Mouse (Mus musculus): Measurements from ENCODE around the gene Uso1. TPM values are rescaled to one million over a fixed set of nuclear protein-coding genes. Genes with fewer than 3 reads are reported as not detected.
A peak's percentile ranks its signal among the peaks of the same experiment; 100 is the strongest.

Gene Uso1
- polyA plus RNA-seq, 1 experiment from 2014 or later: 28.1 TPM

DNA sequence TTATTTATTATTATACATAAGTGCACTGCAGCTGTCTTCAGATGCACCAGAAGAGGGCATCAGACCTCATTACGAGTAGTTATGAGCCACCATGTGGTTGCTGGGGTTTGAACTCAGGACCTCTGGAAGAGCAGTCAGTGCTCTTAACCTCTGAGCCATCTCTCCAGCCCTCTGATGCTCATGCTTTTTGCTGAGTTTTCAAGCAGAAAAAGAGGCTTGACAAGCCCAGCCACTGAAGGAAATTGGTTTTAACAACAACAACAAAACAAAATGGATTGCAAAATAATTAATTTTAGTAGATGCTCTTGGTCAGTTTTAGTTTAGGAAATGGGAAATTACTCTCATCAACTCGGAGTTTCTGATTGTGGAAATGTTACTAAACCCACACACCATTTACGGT, 2.8 kb upstream of the Uso1 start:
- 82% methylated on average over 3 of the region's 3 CpGs for WGBS
- no peak for TF ChIP-seq CTCF (IDR thresholded peaks at IDR 0.05; ENCODE audit: low read depth)

DNA sequence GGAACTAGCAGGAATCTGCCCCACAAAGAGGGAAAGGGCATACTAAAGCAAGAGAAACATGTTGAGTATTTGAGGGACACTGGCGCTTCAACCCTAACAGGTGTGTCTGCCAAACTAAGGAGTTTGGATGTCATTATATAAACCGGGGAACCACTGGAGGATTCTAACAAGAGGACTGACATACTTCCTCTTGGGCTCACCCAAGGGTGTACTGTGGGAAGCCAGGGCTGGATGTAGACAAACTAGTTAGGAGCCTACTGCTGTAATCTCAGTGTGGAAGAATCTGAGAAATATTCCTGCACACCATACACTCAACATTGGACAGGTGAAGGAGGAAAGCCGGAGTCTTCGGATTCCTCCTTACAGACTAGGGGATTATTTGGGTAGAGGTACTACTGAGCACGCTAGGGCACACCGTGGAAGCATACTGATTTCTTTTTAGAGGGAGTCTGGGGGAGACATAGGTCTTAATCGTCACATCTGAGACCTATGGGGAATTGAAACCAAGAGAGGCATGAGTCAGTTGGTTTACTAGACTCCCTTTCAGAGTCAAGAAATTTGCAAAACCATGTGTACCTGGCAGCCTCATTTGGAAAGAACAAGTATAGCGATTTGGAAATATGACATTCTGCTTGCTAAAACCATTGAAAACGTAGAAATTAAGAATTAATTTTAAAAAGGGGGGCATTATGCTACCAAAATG, 1.1 kb upstream of the Uso1 start:
- Histone ChIP-seq H3K36me3 (ENCODE audit: insufficient read depth) (no peaks in the 10 kb centered on the region), H3K9me3 (ENCODE audit: low read depth, low read length) (no peaks in the 10 kb centered on the region), H3K4me2 (peak overlapping the region; percentile 84), H3K4me1 (ENCODE audit: insufficient read depth) (peaks cover 11% of the 10 kb centered on the region), H3K27me3 (ENCODE audit: insufficient read depth, low read length) (no peaks in the 10 kb centered on the region), H3K27ac (ENCODE audit: low read depth) (no peak overlapping the region), H3K4me3 (ENCODE audit: low read depth, low read length) (peak overlapping the region; percentile 88), H3K9ac (peak overlapping the region; percentile 53; the same call in 1 of the 2 replicates)
- TF ChIP-seq CTCF (IDR thresholded peaks at IDR 0.05; ENCODE audit: low read depth): no peak
- ATAC-seq (ENCODE audit: insufficient read depth): no peak
- WGBS: 56% methylated on average over 9 of the region's 9 CpGs
- no peak for DNase-seq

More for the DNA sequence above, 2.8 kb upstream of the Uso1 start:
- no peaks in the 10 kb centered on the region for H3K9me3 ChIP-seq (ENCODE audit: low read depth, low read length)
- H3K27me3 ChIP-seq (ENCODE audit: insufficient read depth, low read length): no peaks in the 10 kb centered on the region
- no peaks in the 10 kb centered on the region for H3K36me3 ChIP-seq (ENCODE audit: insufficient read depth)
- no peak overlapping the region for H3K27ac ChIP-seq (ENCODE audit: low read depth)
- no peak overlapping the region for H3K9ac ChIP-seq
- H3K4me2 ChIP-seq: no peak overlapping the region
- H3K4me3 ChIP-seq (ENCODE audit: low read depth, low read length): no peak overlapping the region
- H3K4me1 ChIP-seq (ENCODE audit: insufficient read depth): peaks cover 11% of the 10 kb centered on the region
- DNase-seq (no peak), ATAC-seq (ENCODE audit: insufficient read depth) (no peak)

DNA sequence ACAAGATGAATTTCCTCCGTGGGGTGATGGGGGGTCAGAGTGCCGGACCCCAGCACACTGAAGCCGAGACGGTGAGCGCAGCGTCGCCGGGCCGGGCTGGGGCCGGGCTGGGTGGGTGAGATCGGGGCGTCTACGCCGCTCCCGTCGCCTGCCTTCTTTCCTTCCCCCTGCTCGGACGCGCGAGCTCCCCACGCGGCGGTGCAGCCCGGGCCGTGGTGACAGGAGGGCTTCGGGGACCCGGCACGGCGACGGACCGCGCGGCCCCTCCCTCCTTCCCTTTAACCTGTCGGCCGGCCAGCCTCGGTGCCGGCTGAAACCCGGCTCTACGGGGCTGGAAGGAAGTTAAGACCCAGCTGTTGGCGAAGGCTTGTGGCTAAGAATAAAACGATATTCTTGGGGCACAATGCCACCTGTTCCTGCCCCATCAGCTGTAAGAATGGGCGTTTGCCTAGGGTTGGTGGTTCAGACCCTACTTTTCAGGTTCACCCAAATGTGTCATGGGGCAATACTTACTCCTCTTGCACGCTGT, 419 bp downstream of the Uso1 start:
- peak overlapping the region; percentile 70; the same call in 1 of the 2 replicates for H3K27ac ChIP-seq (ENCODE audit: low read depth)
- ATAC-seq (ENCODE audit: insufficient read depth): peak; percentile 80
- DNase-seq: no peak
- peak overlapping the region; percentile 88 for H3K4me3 ChIP-seq (ENCODE audit: low read depth, low read length)
- no peak for TF ChIP-seq CTCF (IDR thresholded peaks at IDR 0.05; ENCODE audit: low read depth)
- peaks cover 11% of the 10 kb centered on the region for H3K4me1 ChIP-seq (ENCODE audit: insufficient read depth)
- peak overlapping the region; percentile 89 for H3K9ac ChIP-seq
- no peaks in the 10 kb centered on the region for H3K36me3 ChIP-seq (ENCODE audit: insufficient read depth)
- peak overlapping the region; percentile 85 for H3K4me2 ChIP-seq
- no peaks in the 10 kb centered on the region for H3K27me3 ChIP-seq (ENCODE audit: insufficient read depth, low read length)
- WGBS: 0% methylated on average over 40 of the region's 43 CpGs
- no peaks in the 10 kb centered on the region for H3K9me3 ChIP-seq (ENCODE audit: low read depth, low read length)

DNA sequence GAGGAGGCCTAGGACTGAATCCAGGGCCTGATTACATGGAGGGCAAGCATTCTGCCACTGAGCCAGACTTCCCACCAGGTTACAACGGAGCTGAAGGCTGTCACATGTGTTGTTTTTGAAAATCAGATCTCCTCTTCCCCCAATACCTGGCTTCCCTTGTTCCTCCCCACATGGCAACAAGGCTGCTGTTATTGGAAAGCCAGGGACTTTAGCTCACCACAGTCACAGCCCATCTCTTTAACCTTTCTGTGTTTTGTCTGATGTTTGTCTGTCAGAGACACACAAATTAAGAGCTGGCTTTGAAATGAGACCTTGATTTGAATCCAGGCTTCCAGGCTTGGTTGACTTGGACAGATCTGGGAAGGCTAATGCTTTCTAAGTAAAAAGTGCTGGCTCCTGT, 1.5 kb downstream of the Uso1 start:
- TF ChIP-seq CTCF (IDR thresholded peaks at IDR 0.05; ENCODE audit: low read depth): no peak
- peaks cover 11% of the 10 kb centered on the region for H3K4me1 ChIP-seq (ENCODE audit: insufficient read depth)
- H3K27me3 ChIP-seq (ENCODE audit: insufficient read depth, low read length): no peaks in the 10 kb centered on the region
- ATAC-seq (ENCODE audit: insufficient read depth): no peak
- no peak overlapping the region for H3K27ac ChIP-seq (ENCODE audit: low read depth)
- H3K4me2 ChIP-seq: peak overlapping the region; percentile 85
- peak overlapping the region; percentile 89; the same call in 1 of the 2 replicates for H3K9ac ChIP-seq
- no peaks in the 10 kb centered on the region for H3K9me3 ChIP-seq (ENCODE audit: low read depth, low read length)
- no peaks in the 10 kb centered on the region for H3K36me3 ChIP-seq (ENCODE audit: insufficient read depth)
- 18% methylated on average over 1 of the region's 1 CpGs for WGBS
- H3K4me3 ChIP-seq (ENCODE audit: low read depth, low read length): peak overlapping the region; percentile 88
- DNase-seq: no peak

DNA sequence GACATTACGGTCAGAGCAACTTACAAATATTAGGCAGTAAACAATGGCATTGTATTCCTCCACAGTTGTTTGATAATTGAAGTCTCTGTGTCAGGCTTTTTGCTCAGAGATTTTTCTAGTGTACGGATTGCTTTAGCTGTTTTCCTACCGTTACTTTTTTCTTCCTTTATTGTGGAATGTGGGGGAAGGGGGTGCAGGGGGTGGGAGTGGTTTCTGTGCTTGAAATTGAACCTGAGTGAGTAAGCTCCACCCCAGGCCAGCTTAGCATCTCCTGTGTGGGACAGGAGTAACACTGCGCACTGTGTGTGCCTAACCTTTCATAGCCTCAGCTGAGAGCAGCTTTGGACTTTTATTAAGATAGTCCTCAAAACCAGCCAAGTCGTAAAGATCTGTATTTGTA, 4.0 kb downstream of the Uso1 start:
- Histone ChIP-seq H3K9ac (no peak overlapping the region), H3K27ac (ENCODE audit: low read depth) (no peak overlapping the region), H3K4me1 (ENCODE audit: insufficient read depth) (peaks cover 11% of the 10 kb centered on the region), H3K36me3 (ENCODE audit: insufficient read depth) (no peaks in the 10 kb centered on the region), H3K27me3 (ENCODE audit: insufficient read depth, low read length) (no peaks in the 10 kb centered on the region), H3K9me3 (ENCODE audit: low read depth, low read length) (no peaks in the 10 kb centered on the region), H3K4me2 (no peak overlapping the region), H3K4me3 (ENCODE audit: low read depth, low read length) (no peak overlapping the region)
- no peak for TF ChIP-seq CTCF (IDR thresholded peaks at IDR 0.05; ENCODE audit: low read depth)
- 70% methylated on average over 5 of the region's 5 CpGs for WGBS
- DNase-seq (no peak), ATAC-seq (ENCODE audit: insufficient read depth) (no peak)

DNA sequence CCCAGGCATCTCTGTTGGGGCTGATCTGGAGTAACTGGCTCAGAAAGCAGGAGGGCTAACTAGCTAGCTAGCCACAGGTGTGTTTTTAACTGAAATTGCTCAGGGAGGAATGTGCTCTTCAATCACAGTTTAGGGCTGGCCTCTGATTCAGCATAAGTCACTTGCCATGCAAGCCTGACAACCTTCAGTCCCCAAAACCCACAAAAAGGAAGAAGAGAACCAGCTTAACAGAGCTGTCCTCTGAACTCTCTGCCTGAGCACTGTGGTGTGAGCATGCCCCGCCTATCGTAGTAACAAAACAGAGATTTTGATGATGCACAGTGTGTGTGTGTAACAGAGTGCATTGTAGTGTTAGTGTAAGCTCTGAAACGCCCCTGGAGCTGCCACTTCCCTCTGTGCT, 4.7 kb downstream of the Uso1 start:
- no peaks in the 10 kb centered on the region for H3K9me3 ChIP-seq (ENCODE audit: low read depth, low read length)
- peaks cover 11% of the 10 kb centered on the region for H3K4me1 ChIP-seq (ENCODE audit: insufficient read depth)
- no peak overlapping the region for H3K9ac ChIP-seq
- TF ChIP-seq CTCF (IDR thresholded peaks at IDR 0.05; ENCODE audit: low read depth): no peak
- no peaks in the 10 kb centered on the region for H3K27me3 ChIP-seq (ENCODE audit: insufficient read depth, low read length)
- H3K4me2 ChIP-seq: no peak overlapping the region
- 86% methylated on average over 3 of the region's 3 CpGs for WGBS
- no peak overlapping the region for H3K4me3 ChIP-seq (ENCODE audit: low read depth, low read length)
- ATAC-seq (ENCODE audit: insufficient read depth) (no peak), DNase-seq (no peak)
- no peaks in the 10 kb centered on the region for H3K36me3 ChIP-seq (ENCODE audit: insufficient read depth)
- no peak overlapping the region for H3K27ac ChIP-seq (ENCODE audit: low read depth)

DNA sequence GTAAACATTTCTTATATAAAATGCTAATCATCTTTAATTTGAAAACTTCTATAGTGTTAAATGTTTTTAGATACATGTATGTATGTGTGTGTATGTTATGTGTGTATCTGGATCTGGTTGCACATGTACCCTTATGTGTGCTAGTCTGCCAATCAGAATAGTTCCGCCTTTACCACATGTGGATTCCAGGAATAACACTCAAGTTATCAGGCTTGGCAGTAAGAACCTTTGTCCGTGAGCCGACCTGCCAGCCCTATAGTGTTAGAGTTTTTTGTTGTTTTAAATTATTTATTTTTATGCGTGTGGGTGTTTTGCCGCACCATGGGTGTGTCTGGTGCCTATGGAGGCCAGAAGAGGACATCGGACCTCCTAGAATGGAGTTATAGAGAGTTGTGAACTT, 5.9 kb downstream of the Uso1 start:
- H3K4me1 ChIP-seq (ENCODE audit: insufficient read depth): peaks cover 8% of the 10 kb centered on the region
- H3K4me3 ChIP-seq (ENCODE audit: low read depth, low read length): no peak overlapping the region
- DNase-seq: no peak
- TF ChIP-seq CTCF (IDR thresholded peaks at IDR 0.05; ENCODE audit: low read depth): no peak
- ATAC-seq (ENCODE audit: insufficient read depth): no peak
- H3K27me3 ChIP-seq (ENCODE audit: insufficient read depth, low read length): no peaks in the 10 kb centered on the region
- H3K9ac ChIP-seq: no peak overlapping the region
- H3K4me2 ChIP-seq: no peak overlapping the region
- no peak overlapping the region for H3K27ac ChIP-seq (ENCODE audit: low read depth)
- H3K36me3 ChIP-seq (ENCODE audit: insufficient read depth): no peaks in the 10 kb centered on the region
- 88% methylated on average over 6 of the region's 6 CpGs for WGBS
- no peaks in the 10 kb centered on the region for H3K9me3 ChIP-seq (ENCODE audit: low read depth, low read length)
